Mouse (Mus musculus) heart, embryonic 14.5 days (tissue): ENCODE measurements around the gene Ttc28. TPM values are rescaled to one million over a fixed set of nuclear protein-coding genes. Genes with fewer than 3 reads are reported as not detected.
"Not testable (repeated sequence)": the region's sequence is repeated elsewhere in the genome, so short reads cannot be mapped to it uniquely, and the experiment has no call there.

Experiments used
- ATAC-seq: fragments of 200-750 bp; cut with Nextera tagmentation; 2 replicates; pipeline ENCODE4 v1.8.0; 2017; ENCODE audit warnings: low read depth, moderate TSS enrichment; ENCODE audit not compliant: insufficient number of reproducible peaks, insufficient read depth, low FRiP score
- H3K27ac ChIP-seq, 2 experiments: fragments of 200-500 bp in 1 of 2; fragments of 300-500 bp in 1 of 2; sonication (generic) in 1 of 2; replicated peaks in 1 of 2; 2 replicates each; pipeline ENCODE4 v1.5.1; 2012 to 2014; ENCODE audit warnings: low read depth in 2 of 2, low read length in 2 of 2, control low read depth in 1 of 2, mild to moderate bottlenecking in 1 of 2, mixed read lengths in 1 of 2; ENCODE audit not compliant: control insufficient read depth in 1 of 2, insufficient read depth in 1 of 2
- H3K27me3 ChIP-seq: fragments of 300-500 bp; sonication (generic); 2 replicates; pipeline ENCODE4 v1.6.1; 2014; ENCODE audit warnings: mild to moderate bottlenecking, low read length, control low read depth; ENCODE audit not compliant: control insufficient read depth, insufficient read depth
- H3K36me3 ChIP-seq: fragments of 300-500 bp; sonication (generic); 2 replicates; pipeline ENCODE4 v1.6.1; 2014; ENCODE audit warnings: mild to moderate bottlenecking, control low read depth, low read length, mixed read lengths; ENCODE audit not compliant: control insufficient read depth, insufficient read depth
- H3K4me1 ChIP-seq, 2 experiments: fragments of 200-500 bp in 1 of 2; fragments of 300-500 bp in 1 of 2; sonication (generic) in 1 of 2; 2 replicates each; pipeline ENCODE4 v1.6.1; 2012 to 2014; ENCODE audit warnings: low read length in 2 of 2, control low read depth in 1 of 2, mixed read lengths in 1 of 2; ENCODE audit not compliant: control insufficient read depth in 2 of 2, insufficient read depth in 2 of 2
- H3K4me2 ChIP-seq: fragments of 300-500 bp; sonication (generic); 2 replicates; pipeline ENCODE4 v1.6.1; 2014; ENCODE audit warnings: mild to moderate bottlenecking, low read length
- H3K4me3 ChIP-seq, 2 experiments: fragments of 200-500 bp in 1 of 2; fragments of 300-500 bp in 1 of 2; sonication (generic) in 1 of 2; 2 replicates each; pipeline ENCODE4 v1.5.1; 2012 to 2014; ENCODE audit warnings: low read length in 2 of 2, mild to moderate bottlenecking in 2 of 2, control low read depth in 1 of 2, low read depth in 1 of 2, moderate library complexity in 1 of 2; ENCODE audit not compliant: control insufficient read depth in 1 of 2, insufficient read depth in 1 of 2
- H3K9ac ChIP-seq: fragments of 300-500 bp; sonication (generic); 2 replicates; pipeline ENCODE4 v1.6.1; 2014; ENCODE audit warnings: mild to moderate bottlenecking, low read length
- H3K9me3 ChIP-seq: fragments of 300-500 bp; sonication (generic); 2 replicates; pipeline ENCODE4 v1.6.1; 2016; ENCODE audit warnings: low read length, control low read depth; ENCODE audit not compliant: control insufficient read depth
- WGBS: fragments of 180-500 bp; shearing (Covaris S2); extraction: QIAGEN DNeasy Blood & Tissue Kit; methylation state at CpG from one replicate; pipeline ENCODE4 v1.1.7; 2014; 5-methylcytosine and 5-hydroxymethylcytosine counted together
- polyA plus RNA-seq: library from polyadenylated mRNA; unstranded; fragments of >200 nt; fragmentation: Nextera tagmentation; extraction: Ambion mirVana; gene quantifications from 2 replicates; pipeline ENCODE4 v1.2.1, GENCODE M21; 2014

Gene Ttc28
- polyA plus RNA-seq, result 7.9 and 9.0 TPM in 2 replicates

DNA sequence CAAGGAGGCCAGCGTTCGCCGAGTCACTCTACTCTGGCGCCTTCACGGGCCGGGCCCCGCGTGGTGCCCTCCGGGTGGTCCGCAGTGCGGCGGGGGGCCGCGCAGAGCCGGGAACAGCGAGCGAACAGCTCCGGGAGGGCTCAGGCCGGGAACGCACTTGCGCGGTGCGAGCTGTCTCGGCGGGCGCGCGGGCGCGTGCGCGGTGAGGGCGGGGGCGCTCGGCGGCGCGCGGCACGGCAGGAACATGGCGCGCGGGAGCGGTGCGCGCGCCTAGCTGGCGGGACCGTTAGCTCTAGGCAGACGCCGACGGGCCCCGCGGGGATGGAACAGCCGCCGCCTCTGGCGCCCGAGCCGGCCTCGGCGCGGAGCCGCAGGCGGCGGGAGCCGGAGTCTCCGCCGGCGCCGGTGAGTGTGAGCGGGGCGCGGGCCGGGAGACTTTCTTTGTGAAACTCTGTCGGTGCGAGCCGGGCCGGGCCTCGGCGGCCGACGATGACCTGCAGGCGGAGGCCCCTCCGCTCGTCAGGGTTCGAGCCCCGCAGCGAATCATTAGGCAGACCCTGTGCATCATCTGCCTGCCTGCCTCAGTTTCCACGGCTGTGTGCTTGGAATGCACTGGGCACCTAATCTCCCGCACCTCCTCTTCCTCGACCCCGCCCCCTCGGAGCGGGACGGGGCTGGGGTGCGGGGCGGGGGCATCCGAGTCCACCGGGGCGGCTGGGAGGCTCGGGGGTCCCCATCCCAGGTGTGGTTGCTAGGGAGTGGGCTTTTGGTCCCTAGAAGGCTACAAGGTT lies at the start of gene Ttc28:
Gene Ttc28, plus strand, starts transcription at position 220 of the 791 bp plus-strand sequence.
- peak within 1 kb of the TSS; percentile 76 to 77 for H3K4me3 ChIP-seq
- H3K4me2 ChIP-seq, result peak within 1 kb of the TSS; percentile 82
- peaks cover 3 to 6% of the 10 kb centered on the region in 2 experiments; a peak in 2 of 4 replicates for H3K4me1 ChIP-seq
- H3K9me3 ChIP-seq, result no peaks in the 10 kb centered on the region
- H3K27ac ChIP-seq, result peak within 1 kb of the TSS; percentile 38 to 55
- under 1% methylated on average over 93 of the region's 101 CpGs for WGBS
- H3K27me3 ChIP-seq, result no peaks in the 10 kb centered on the region
- no peaks in the 10 kb centered on the region for H3K36me3 ChIP-seq
- peak; percentile 84 for ATAC-seq
- H3K9ac ChIP-seq, result peak within 1 kb of the TSS; percentile 90

DNA sequence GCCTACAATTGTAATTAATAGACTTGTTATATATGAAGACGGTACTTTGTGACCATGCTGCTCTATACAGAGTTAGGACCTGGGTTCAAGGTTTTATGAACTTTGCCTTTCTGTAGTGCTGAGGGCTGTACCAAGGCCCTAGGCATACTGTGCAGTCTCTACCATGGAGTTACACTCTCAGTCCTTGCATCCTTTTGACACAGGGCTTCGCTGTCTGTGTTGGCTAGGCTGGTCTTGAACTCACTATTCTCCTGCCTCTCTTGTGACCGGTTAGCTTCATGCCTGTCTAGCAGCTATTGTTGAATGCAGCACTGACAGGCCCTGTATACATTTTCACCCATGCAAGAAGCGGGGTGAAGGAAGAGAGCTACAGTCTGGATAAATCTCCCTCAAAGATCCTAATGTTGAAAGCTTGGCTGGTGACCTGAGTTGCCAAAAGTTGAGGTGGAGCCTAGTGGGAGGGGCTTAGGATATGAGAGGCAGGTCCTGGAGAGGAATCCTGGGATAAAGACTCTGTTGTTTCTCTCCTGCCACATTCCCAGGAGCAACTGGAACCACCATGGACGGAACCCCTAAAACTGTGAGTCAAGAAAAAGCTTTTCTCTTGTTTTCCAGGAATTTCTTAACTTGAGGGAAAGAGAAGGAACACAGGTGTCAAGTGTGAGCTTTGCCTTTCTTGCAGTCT lies 48.4 kb upstream of the Ttc28 start:
- H3K4me3 ChIP-seq, result no peak overlapping the region
- no peaks in the 10 kb centered on the region for H3K27me3 ChIP-seq
- H3K27ac ChIP-seq, result no peak overlapping the region
- peaks cover 1 to 5% of the 10 kb centered on the region in 2 experiments; a peak in 3 of 4 replicates for H3K4me1 ChIP-seq
- H3K36me3 ChIP-seq, result peaks cover 23% of the 10 kb centered on the region
- no peak overlapping the region for H3K9ac ChIP-seq
- ATAC-seq, result no peak
- no peaks in the 10 kb centered on the region for H3K9me3 ChIP-seq
- no peak overlapping the region for H3K4me2 ChIP-seq
- WGBS, result 87% methylated on average over 5 of the region's 5 CpGs

DNA sequence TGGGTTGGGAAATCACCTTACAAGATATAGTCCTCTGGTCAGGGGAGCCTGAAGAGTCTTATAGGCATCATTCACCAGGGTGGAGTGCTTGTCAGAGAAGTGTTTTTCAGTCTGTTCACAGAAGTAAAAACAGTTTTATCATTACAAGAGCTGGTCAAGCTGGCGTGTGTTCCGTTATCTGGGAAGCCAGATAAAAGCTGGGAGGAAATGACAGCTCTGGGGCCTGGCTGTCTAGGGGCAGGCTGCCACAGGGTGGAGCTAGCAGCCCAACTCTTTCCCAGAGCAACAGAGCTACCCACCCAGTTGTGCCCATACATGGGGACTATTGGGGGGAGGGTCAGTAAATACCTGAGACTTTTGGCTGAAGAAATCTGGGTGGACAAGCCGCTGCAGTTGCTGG lies 43.6 kb upstream of the Ttc28 start:
- peak overlapping the region in 1 of 2 experiments; percentile 19; a peak in 1 of 4 replicates for H3K27ac ChIP-seq
- ATAC-seq, result peak; percentile 25; the same call in 1 of the 2 replicates
- H3K4me2 ChIP-seq, result peak overlapping the region; percentile 50
- WGBS, result 3% methylated on average over 3 of the region's 3 CpGs
- peaks cover 16% of the 10 kb centered on the region for H3K36me3 ChIP-seq
- H3K4me3 ChIP-seq, result no peak overlapping the region
- peaks cover 7 to 17% of the 10 kb centered on the region in 2 experiments for H3K4me1 ChIP-seq
- H3K27me3 ChIP-seq, result no peaks in the 10 kb centered on the region
- no peaks in the 10 kb centered on the region for H3K9me3 ChIP-seq
- H3K9ac ChIP-seq, result no peak overlapping the region; the same call in 1 of the 2 replicates

DNA sequence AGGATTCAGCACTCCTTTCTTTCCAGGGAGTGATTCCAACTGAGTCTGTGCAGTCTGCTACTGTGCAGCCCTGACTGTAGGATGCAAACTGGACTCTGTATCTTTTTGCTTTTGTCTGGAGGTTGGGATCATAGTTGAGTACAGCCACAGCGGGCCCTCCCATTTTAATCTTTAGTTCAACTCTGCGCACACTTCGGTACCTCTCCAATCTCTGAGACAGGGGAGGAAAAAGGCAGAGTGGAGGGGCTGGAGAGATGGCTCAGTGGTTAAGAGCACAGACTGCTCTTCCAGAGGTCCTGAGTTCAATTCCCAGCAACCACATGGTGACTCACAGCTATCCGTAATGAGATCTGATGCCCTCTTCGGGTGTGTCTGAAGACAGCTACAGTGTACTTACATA lies 41.6 kb upstream of the Ttc28 start:
- WGBS, result 84% methylated on average over 5 of the region's 5 CpGs
- H3K9me3 ChIP-seq, H3K27ac ChIP-seq, H3K4me2 ChIP-seq, ATAC-seq, H3K27me3 ChIP-seq, H3K9ac ChIP-seq, H3K4me3 ChIP-seq: not testable (repeated sequence)
- Histone ChIP-seq H3K36me3 (peaks cover 23% of the 10 kb centered on the region; the same call in 1 of the 2 replicates), H3K4me1 (peaks cover 7 to 17% of the 10 kb centered on the region in 2 experiments)

DNA sequence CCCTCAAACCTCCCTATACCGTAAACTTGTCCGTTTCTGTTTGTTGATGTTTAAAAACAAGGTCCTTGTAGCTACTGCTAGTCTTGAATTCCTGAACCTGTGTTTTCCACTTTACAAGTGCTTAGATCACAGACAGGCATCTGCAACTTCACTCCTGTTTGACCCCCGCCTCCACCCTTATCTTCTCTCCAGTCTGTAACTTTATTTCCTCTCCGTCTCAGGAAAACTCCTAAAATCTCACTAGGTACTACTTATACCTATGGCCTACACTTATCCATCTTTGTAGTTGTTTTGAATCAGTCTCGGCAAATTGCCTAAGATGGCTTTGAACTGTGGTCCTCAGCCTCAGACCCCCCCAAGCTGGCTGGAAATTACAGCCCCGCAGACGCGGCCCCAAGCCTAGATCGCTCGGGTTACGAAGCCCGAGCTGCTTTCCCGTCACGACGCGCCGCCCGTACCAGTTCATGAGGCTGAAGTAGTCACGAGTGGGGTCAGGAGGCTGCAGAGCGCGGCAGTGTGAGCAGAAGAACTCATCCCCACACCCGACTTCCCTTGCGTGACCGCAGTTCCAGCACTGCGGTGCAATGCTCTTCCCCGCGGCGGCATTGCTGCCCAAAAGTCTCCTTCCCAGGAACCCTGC lies 40.4 kb upstream of the Ttc28 start:
- Histone ChIP-seq H3K36me3 (peaks cover 23% of the 10 kb centered on the region; the same call in 1 of the 2 replicates), H3K4me2 (peak overlapping the region; percentile 76), H3K27me3 (no peaks in the 10 kb centered on the region), H3K27ac (peak overlapping the region; percentile 71 to 74), H3K4me3 (peak overlapping the region; percentile 59 to 77), H3K9ac (peak overlapping the region; percentile 80), H3K4me1 (peaks cover 7 to 17% of the 10 kb centered on the region in 2 experiments), H3K9me3 (no peaks in the 10 kb centered on the region)
- ATAC-seq, result peak; percentile 29
- 4% methylated on average over 28 of the region's 28 CpGs for WGBS

DNA sequence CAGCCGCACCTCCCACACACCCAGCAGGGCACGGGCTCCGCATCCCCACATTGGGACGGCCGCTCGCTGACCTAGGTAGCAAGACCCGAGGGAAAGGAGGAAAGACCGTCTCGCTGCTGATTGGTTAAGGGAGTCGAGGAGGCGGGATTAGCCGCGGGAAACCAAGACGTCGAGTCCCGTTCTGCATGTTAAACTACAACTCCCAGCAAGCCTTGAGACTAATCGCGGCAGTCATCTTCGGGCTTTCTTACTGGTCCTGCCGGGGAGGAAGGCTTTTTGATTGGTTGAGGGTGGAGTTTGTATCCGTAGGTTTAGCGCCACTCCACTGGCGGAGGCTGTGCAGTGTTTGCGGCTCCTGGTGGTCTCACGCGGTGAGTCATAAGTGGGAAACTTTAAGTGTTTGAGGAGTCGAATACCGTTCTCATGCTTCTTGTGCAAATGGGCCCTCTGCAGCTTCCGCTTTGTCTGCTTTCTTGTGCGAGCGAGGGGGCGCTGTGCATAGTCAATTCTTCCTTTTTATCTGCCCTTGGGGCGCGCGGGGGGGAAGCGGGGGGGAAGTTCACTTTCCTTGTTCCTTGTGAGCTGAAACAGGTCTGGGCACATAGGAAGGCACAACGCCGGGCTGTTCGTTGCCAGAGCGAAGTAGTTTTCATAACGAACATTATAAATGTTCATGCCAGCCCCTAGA lies 39.8 kb upstream of the Ttc28 start, which contains the start of the genes Hscb and Chek2:
Gene Hscb, minus strand, starts transcription at position 100 of the 688 bp plus-strand sequence.
Gene Chek2, plus strand, starts transcription at position 302 of the 688 bp plus-strand sequence.
- WGBS, result under 1% methylated on average over 41 of the region's 41 CpGs
- no peaks in the 10 kb centered on the region for H3K27me3 ChIP-seq
- peak within 1 kb of the TSS; percentile 73 to 74 for H3K27ac ChIP-seq
- peak within 1 kb of the TSS; percentile 59 to 77 for H3K4me3 ChIP-seq
- H3K9ac ChIP-seq, result peak within 1 kb of the TSS; percentile 80
- H3K4me1 ChIP-seq, result peaks cover 7 to 17% of the 10 kb centered on the region in 2 experiments
- peak; percentile 95 for ATAC-seq
- H3K36me3 ChIP-seq, result peaks cover 22% of the 10 kb centered on the region; the same call in 1 of the 2 replicates
- H3K4me2 ChIP-seq, result peak within 1 kb of the TSS; percentile 76
- no peaks in the 10 kb centered on the region for H3K9me3 ChIP-seq
